Mouse (Mus musculus): ENCODE data around the gene 1700020L24Rik. TPM values are rescaled to one million over a fixed set of nuclear protein-coding genes. Genes with fewer than 3 reads are reported as not detected.

The 1700020L24Rik gene
- total and polyA plus RNA-seq, 3 experiments = not detected

GRCm38 (mm10) chr11:83461462-83462027 lies 24.1 kb downstream of the 1700020L24Rik start:
- Histone ChIP-seq H3K4me3 (ENCODE audit: low read depth, low read length) (no peak overlapping the region), H3K4me1 (ENCODE audit: insufficient read depth, low read depth, low read length) (no peaks in the 10 kb centered on the region; the same call in 1 of the 2 replicates), H3K36me3 (replicated peaks) (no peaks in the 10 kb centered on the region), H3K9me3 (replicated peaks) (no peaks in the 10 kb centered on the region), H3K27me3 (ENCODE audit: insufficient read depth, low read length) (peaks cover 42% of the 10 kb centered on the region)
- DNase-seq (ENCODE audit: low spot score) (no peak), ATAC-seq (ENCODE audit: extremely low read depth, insufficient number of reproducible peaks, low FRiP score, poor library complexity, severe bottlenecking) (no peak)
- TF ChIP-seq CTCF (IDR thresholded peaks at IDR 0.05; ENCODE audit: low read depth, low read length) = no peak
- no peak for TF ChIP-seq GATA1 (IDR thresholded peaks at IDR 0.05; ENCODE audit: borderline replicate concordance, low read length)
- TF ChIP-seq POLR2AphosphoS5 (IDR thresholded peaks at IDR 0.05; ENCODE audit: insufficient replicate concordance, low read depth, low read length) = no peak
- no peak for TF ChIP-seq GATA2 (IDR thresholded peaks at IDR 0.05; ENCODE audit: borderline replicate concordance, low read depth, low read length)
- TF ChIP-seq TAL1 (conservative IDR thresholded peaks at IDR 0.05; ENCODE audit: low read depth, low read length) = no peak

GRCm38 (mm10) chr11:83462711-83463244 lies 25.3 kb downstream of the 1700020L24Rik start, which contains the start of gene Mmp28:
TSS of gene Mmp28 (minus strand) at chr11:83463071.
- ATAC-seq (ENCODE audit: extremely low read depth, insufficient number of reproducible peaks, low FRiP score, poor library complexity, severe bottlenecking) (no peak), DNase-seq (ENCODE audit: low spot score) (no peak)
- peaks cover 38% of the 10 kb centered on the region for H3K27me3 ChIP-seq (ENCODE audit: insufficient read depth, low read length)
- H3K4me3 ChIP-seq (ENCODE audit: low read depth, low read length) = no peak within 1 kb of the TSS
- H3K9me3 ChIP-seq (replicated peaks) = no peaks in the 10 kb centered on the region
- TF ChIP-seq CTCF (IDR thresholded peaks at IDR 0.05; ENCODE audit: low read depth, low read length) (no peak), GATA1 (IDR thresholded peaks at IDR 0.05; ENCODE audit: borderline replicate concordance, low read length) (no peak), POLR2AphosphoS5 (IDR thresholded peaks at IDR 0.05; ENCODE audit: insufficient replicate concordance, low read depth, low read length) (no peak), GATA2 (IDR thresholded peaks at IDR 0.05; ENCODE audit: borderline replicate concordance, low read depth, low read length) (no peak), TAL1 (conservative IDR thresholded peaks at IDR 0.05; ENCODE audit: low read depth, low read length) (no peak)
- no peaks in the 10 kb centered on the region for H3K36me3 ChIP-seq (replicated peaks)
- no peaks in the 10 kb centered on the region; the same call in 1 of the 2 replicates for H3K4me1 ChIP-seq (ENCODE audit: insufficient read depth, low read depth, low read length)

DNA sequence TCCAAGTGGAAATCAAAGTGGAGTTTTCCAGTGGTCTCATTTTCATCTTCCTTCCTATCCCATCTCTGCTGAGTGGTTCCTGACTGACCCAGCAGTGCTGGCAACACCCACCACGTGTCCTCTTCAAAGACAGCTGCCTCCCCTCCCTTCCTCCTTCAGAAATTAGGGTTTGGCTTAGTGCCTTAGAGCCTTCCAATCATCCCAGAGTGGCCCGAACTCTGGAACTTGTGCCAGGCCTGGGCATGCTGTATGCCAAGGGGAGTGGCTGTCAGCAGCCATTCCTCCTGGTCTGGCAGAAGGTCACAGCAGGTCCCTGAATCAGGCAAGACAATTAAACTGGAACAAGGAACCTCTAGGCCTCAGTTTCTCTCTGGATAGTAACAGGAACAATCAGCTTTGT lies 28.5 kb downstream of the 1700020L24Rik start:
- Histone ChIP-seq H3K9me3 (replicated peaks) (no peaks in the 10 kb centered on the region), H3K36me3 (replicated peaks) (no peaks in the 10 kb centered on the region), H3K4me3 (ENCODE audit: low read depth, low read length) (no peak overlapping the region), H3K27me3 (ENCODE audit: insufficient read depth, low read length) (peaks cover 37% of the 10 kb centered on the region), H3K4me1 (ENCODE audit: insufficient read depth, low read depth, low read length) (no peaks in the 10 kb centered on the region; the same call in 1 of the 2 replicates)
- no peak for DNase-seq (ENCODE audit: low spot score)
- no peak for ATAC-seq (ENCODE audit: extremely low read depth, insufficient number of reproducible peaks, low FRiP score, poor library complexity, severe bottlenecking)
- TF ChIP-seq GATA1 (IDR thresholded peaks at IDR 0.05; ENCODE audit: borderline replicate concordance, low read length) (no peak), POLR2AphosphoS5 (IDR thresholded peaks at IDR 0.05; ENCODE audit: insufficient replicate concordance, low read depth, low read length) (no peak), CTCF (IDR thresholded peaks at IDR 0.05; ENCODE audit: low read depth, low read length) (no peak), TAL1 (conservative IDR thresholded peaks at IDR 0.05; ENCODE audit: low read depth, low read length) (no peak), GATA2 (IDR thresholded peaks at IDR 0.05; ENCODE audit: borderline replicate concordance, low read depth, low read length) (no peak)

GRCm38 (mm10) chr11:83467120-83467652 lies 29.7 kb downstream of the 1700020L24Rik start:
- no peak for TF ChIP-seq POLR2AphosphoS5 (IDR thresholded peaks at IDR 0.05; ENCODE audit: insufficient replicate concordance, low read depth, low read length)
- no peak for TF ChIP-seq TAL1 (conservative IDR thresholded peaks at IDR 0.05; ENCODE audit: low read depth, low read length)
- no peak for TF ChIP-seq GATA1 (IDR thresholded peaks at IDR 0.05; ENCODE audit: borderline replicate concordance, low read length)
- TF ChIP-seq CTCF (IDR thresholded peaks at IDR 0.05; ENCODE audit: low read depth, low read length) = no peak
- no peak for TF ChIP-seq GATA2 (IDR thresholded peaks at IDR 0.05; ENCODE audit: borderline replicate concordance, low read depth, low read length)
- Histone ChIP-seq H3K4me3 (ENCODE audit: low read depth, low read length) (no peak overlapping the region), H3K27me3 (ENCODE audit: insufficient read depth, low read length) (peaks cover 36% of the 10 kb centered on the region), H3K36me3 (replicated peaks) (no peaks in the 10 kb centered on the region), H3K4me1 (ENCODE audit: insufficient read depth, low read depth, low read length) (peaks cover 6% of the 10 kb centered on the region), H3K9me3 (replicated peaks) (no peaks in the 10 kb centered on the region)
- DNase-seq (ENCODE audit: low spot score) (no peak), ATAC-seq (ENCODE audit: extremely low read depth, insufficient number of reproducible peaks, low FRiP score, poor library complexity, severe bottlenecking) (no peak)

GRCm38 (mm10) chr11:83468765-83469164 lies 31.3 kb downstream of the 1700020L24Rik start:
- TF ChIP-seq POLR2AphosphoS5 (IDR thresholded peaks at IDR 0.05; ENCODE audit: insufficient replicate concordance, low read depth, low read length) = no peak

GRCm38 (mm10) chr11:83471766-83472165 lies 34.3 kb downstream of the 1700020L24Rik start:
- peak overlapping the region; percentile 88; the same call in 1 of the 2 replicates for H3K4me3 ChIP-seq (ENCODE audit: low read depth, low read length)
- H3K36me3 ChIP-seq (replicated peaks) = peaks cover 10% of the 10 kb centered on the region
- H3K9me3 ChIP-seq (replicated peaks) = no peaks in the 10 kb centered on the region
- H3K27me3 ChIP-seq (ENCODE audit: insufficient read depth, low read length) = peaks cover 11% of the 10 kb centered on the region
- no peak for ATAC-seq (ENCODE audit: extremely low read depth, insufficient number of reproducible peaks, low FRiP score, poor library complexity, severe bottlenecking)
- DNase-seq (ENCODE audit: low spot score) = no peak
- H3K4me1 ChIP-seq (ENCODE audit: insufficient read depth, low read depth, low read length) = peaks cover 21% of the 10 kb centered on the region
- TF ChIP-seq POLR2AphosphoS5 (IDR thresholded peaks at IDR 0.05; ENCODE audit: insufficient replicate concordance, low read depth, low read length) (no peak), GATA2 (IDR thresholded peaks at IDR 0.05; ENCODE audit: borderline replicate concordance, low read depth, low read length) (no peak), CTCF (IDR thresholded peaks at IDR 0.05; ENCODE audit: low read depth, low read length) (no peak), GATA1 (IDR thresholded peaks at IDR 0.05; ENCODE audit: borderline replicate concordance, low read length) (no peak), TAL1 (conservative IDR thresholded peaks at IDR 0.05; ENCODE audit: low read depth, low read length) (no peak)

More at GRCm38 (mm10) chr11:83468765-83469164, 31.3 kb downstream of the 1700020L24Rik start:
- Histone ChIP-seq H3K27me3 (ENCODE audit: insufficient read depth, low read length) (peaks cover 20% of the 10 kb centered on the region), H3K9me3 (replicated peaks) (no peaks in the 10 kb centered on the region), H3K36me3 (replicated peaks) (no peaks in the 10 kb centered on the region), H3K4me3 (ENCODE audit: low read depth, low read length) (no peak overlapping the region), H3K4me1 (ENCODE audit: insufficient read depth, low read depth, low read length) (peaks cover 10% of the 10 kb centered on the region)
- DNase-seq (ENCODE audit: low spot score) = no peak
- ATAC-seq (ENCODE audit: extremely low read depth, insufficient number of reproducible peaks, low FRiP score, poor library complexity, severe bottlenecking) = no peak

All from G1E (cell line).